Mouse (Mus musculus) forebrain, postnatal 0 days (tissue): ENCODE measurements around the gene Armc2. TPM values are rescaled to one million over a fixed set of nuclear protein-coding genes. Genes with fewer than 3 reads are reported as not detected.

Source experiments
- ATAC-seq: fragments of 200-750 bp; cut with Nextera tagmentation; 2 replicates; pipeline ENCODE4 v1.8.0; 2017; ENCODE audit warnings: mild to moderate bottlenecking, moderate library complexity
- DNase-seq: peaks from one replicate; pipeline ENCODE4 v3.0.0-alpha.2; 2015
- H3K27ac ChIP-seq: fragments of 300-500 bp; sonication (generic); 2 replicates; pipeline ENCODE4 v1.5.1; 2014; ENCODE audit warnings: low read depth, mild to moderate bottlenecking, antibody characterized with exemption, low read length, moderate library complexity, mixed read lengths
- H3K27me3 ChIP-seq: fragments of 300-500 bp; sonication (generic); 2 replicates; pipeline ENCODE4 v1.6.1; 2014; ENCODE audit warnings: mild to moderate bottlenecking, low read length, mixed read lengths; ENCODE audit not compliant: insufficient read depth
- H3K36me3 ChIP-seq: fragments of 300-500 bp; sonication (generic); 2 replicates; pipeline ENCODE4 v1.6.1; 2014; ENCODE audit warnings: mild to moderate bottlenecking, moderate library complexity; ENCODE audit not compliant: insufficient read depth
- H3K4me1 ChIP-seq: fragments of 300-500 bp; sonication (generic); 2 replicates; pipeline ENCODE4 v1.6.1; 2014; ENCODE audit warnings: antibody characterized with exemption; ENCODE audit not compliant: insufficient read depth
- H3K4me2 ChIP-seq: fragments of 300-500 bp; sonication (generic); 2 replicates; pipeline ENCODE4 v1.6.1; 2014; ENCODE audit warnings: low read depth, mild to moderate bottlenecking, moderate library complexity
- H3K4me3 ChIP-seq: fragments of 300-500 bp; sonication (generic); 2 replicates; pipeline ENCODE4 v1.5.1; 2014; ENCODE audit warnings: low read depth, low read length, mixed read lengths
- H3K9ac ChIP-seq: fragments of 300-500 bp; sonication (generic); 2 replicates; pipeline ENCODE4 v1.6.1; 2014; ENCODE audit warnings: mild to moderate bottlenecking
- H3K9me3 ChIP-seq: fragments of 300-500 bp; sonication (generic); 2 replicates; pipeline ENCODE4 v1.6.1; 2016; ENCODE audit warnings: low read length
- CTCF ChIP-seq: sonication (generic); IDR thresholded peaks from 2 replicates; pipeline ENCODE4 v1.5.1; 2016; ENCODE audit warnings: antibody characterized with exemption, control low read depth, low read depth
- WGBS: fragments of 180-500 bp; shearing (Covaris S2); extraction: QIAGEN DNeasy Blood & Tissue Kit; methylation state at CpG from one replicate; pipeline ENCODE4 v1.1.7; 2014; 5-methylcytosine and 5-hydroxymethylcytosine counted together
- polyA plus RNA-seq: library from polyadenylated mRNA; unstranded; fragments of >200 nt; fragmentation: Nextera tagmentation; extraction: Ambion mirVana; gene quantifications from 2 replicates; pipeline ENCODE4 v1.2.1, GENCODE M21; 2015
- total RNA-seq: library from RNA; depleted of rRNA; stranded (reverse); fragments of >200 nt; gene quantifications from 2 replicates; pipeline ENCODE4 v1.2.3, GENCODE M21; 2014

Gene Armc2
- total and polyA plus RNA-seq, 2 experiments from 2014 or later: 11.4 to 14.1 TPM

GRCm38 (mm10) chr10:42038571-42038970 is 20.3 kb upstream of the Armc2 start:
- DNase-seq: no peak

GRCm38 (mm10) chr10:42037301-42037870 is 19.1 kb upstream of the Armc2 start:
- Histone ChIP-seq H3K27ac (no peak overlapping the region), H3K9me3 (no peaks in the 10 kb centered on the region), H3K36me3 (no peaks in the 10 kb centered on the region), H3K9ac (no peak overlapping the region), H3K4me1 (no peaks in the 10 kb centered on the region), H3K4me2 (no peak overlapping the region), H3K4me3 (no peak overlapping the region), H3K27me3 (no peaks in the 10 kb centered on the region)
- no peak for TF ChIP-seq CTCF
- DNase-seq (no peak), ATAC-seq (no peak)
- WGBS: 41% methylated on average over 7 of the region's 7 CpGs

More at GRCm38 (mm10) chr10:42038571-42038970, 20.3 kb upstream of the Armc2 start:
- Histone ChIP-seq H3K27me3 (no peaks in the 10 kb centered on the region), H3K4me1 (peaks cover 9% of the 10 kb centered on the region; the same call in 1 of the 2 replicates), H3K9me3 (no peaks in the 10 kb centered on the region), H3K27ac (no peak overlapping the region), H3K36me3 (no peaks in the 10 kb centered on the region), H3K4me2 (no peak overlapping the region), H3K4me3 (no peak overlapping the region), H3K9ac (no peak overlapping the region)
- WGBS: 73% methylated on average over 10 of the region's 10 CpGs
- ATAC-seq: no peak
- TF ChIP-seq CTCF: no peak

DNA sequence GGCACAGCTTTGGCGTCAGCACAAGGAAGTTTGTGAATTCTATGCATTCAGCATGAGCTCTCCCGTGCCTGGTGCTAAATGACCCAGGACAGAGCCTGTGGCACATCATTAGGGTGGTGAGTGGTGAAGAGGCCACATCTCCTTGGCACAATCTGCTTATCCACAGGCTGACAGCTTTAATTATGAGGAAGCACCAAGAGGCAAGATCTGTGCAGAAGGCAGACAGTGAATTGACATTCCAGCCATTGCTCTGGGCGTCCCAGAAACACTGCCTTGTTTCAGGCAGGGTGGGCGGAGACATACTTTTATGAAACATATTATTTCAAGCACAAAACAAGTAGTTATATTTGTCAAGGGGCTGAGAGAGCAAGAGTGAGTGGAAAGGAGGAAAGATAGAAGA is 18.6 kb upstream of the Armc2 start:
- Histone ChIP-seq H3K4me2 (no peak overlapping the region), H3K4me3 (no peak overlapping the region), H3K4me1 (no peaks in the 10 kb centered on the region), H3K27me3 (no peaks in the 10 kb centered on the region), H3K9me3 (no peaks in the 10 kb centered on the region), H3K36me3 (no peaks in the 10 kb centered on the region), H3K9ac (no peak overlapping the region), H3K27ac (no peak overlapping the region)
- ATAC-seq: no peak
- no peak for DNase-seq
- WGBS: 47% methylated on average over 4 of the region's 4 CpGs
- TF ChIP-seq CTCF: no peak

DNA sequence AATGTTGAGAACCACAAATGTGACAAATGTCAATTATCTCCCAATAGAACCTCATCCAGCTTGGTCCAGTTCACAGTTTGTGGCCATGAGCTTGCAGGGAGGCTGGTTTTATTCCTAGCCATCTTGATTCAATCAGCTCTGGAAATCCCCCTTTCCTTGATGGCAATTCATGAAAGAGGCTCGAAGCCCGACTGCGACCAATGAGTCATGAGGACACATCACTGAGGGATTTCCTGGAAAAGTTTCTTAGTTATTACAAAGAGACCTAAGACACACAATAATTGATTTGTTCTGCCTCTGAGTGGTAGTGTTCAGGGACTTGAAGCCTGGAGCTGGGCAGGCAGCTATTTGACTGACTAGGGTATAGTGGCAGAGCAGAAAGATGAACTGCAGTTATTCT is 15.3 kb upstream of the Armc2 start:
- no peak overlapping the region for H3K4me3 ChIP-seq
- no peaks in the 10 kb centered on the region for H3K4me1 ChIP-seq
- no peaks in the 10 kb centered on the region for H3K36me3 ChIP-seq
- H3K27me3 ChIP-seq: no peaks in the 10 kb centered on the region
- no peak overlapping the region for H3K9ac ChIP-seq
- no peaks in the 10 kb centered on the region for H3K9me3 ChIP-seq
- no peak for TF ChIP-seq CTCF
- DNase-seq (no peak), ATAC-seq (no peak)
- H3K27ac ChIP-seq: no peak overlapping the region
- no peak overlapping the region for H3K4me2 ChIP-seq
- WGBS: 86% methylated on average over 3 of the region's 3 CpGs

- Histone ChIP-seq H3K27ac (no peak overlapping the region), H3K36me3 (no peaks in the 10 kb centered on the region), H3K9me3 (no peaks in the 10 kb centered on the region), H3K4me2 (peak overlapping the region; percentile 27; the same call in 1 of the 2 replicates), H3K4me3 (no peak overlapping the region), H3K4me1 (no peaks in the 10 kb centered on the region), H3K27me3 (no peaks in the 10 kb centered on the region), H3K9ac (no peak overlapping the region)
- WGBS: 24% methylated on average over 16 of the region's 16 CpGs
- TF ChIP-seq CTCF: peak; percentile 80
- DNase-seq: peak; percentile 64
- peak; percentile 54 for ATAC-seq
These were observed 12.8 kb upstream of the Armc2 start for GRCm38 (mm10) chr10:42031021-42031420.

DNA sequence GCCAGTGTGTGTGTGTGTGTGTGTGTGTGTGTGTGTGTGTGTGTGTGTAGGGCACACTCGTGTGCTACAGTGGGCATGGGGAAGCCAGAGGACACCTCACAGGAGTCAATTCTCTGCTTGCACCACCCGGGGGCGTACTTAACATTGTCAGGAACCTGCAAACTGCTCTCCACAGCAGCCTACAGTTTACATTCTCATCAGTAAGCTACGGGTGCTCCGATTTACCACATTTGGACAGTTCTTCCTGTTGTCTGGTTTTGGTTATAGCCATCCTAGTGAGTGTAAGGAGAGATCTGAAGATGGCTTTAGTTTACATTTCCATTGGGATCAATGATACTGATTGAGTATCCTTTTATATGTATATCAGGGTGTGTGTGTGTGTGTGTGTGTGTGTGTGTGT is 11.3 kb upstream of the Armc2 start:
- H3K4me2 ChIP-seq: no peak overlapping the region
- H3K27me3 ChIP-seq: no peaks in the 10 kb centered on the region
- WGBS: 78% methylated on average over 5 of the region's 5 CpGs
- no peak overlapping the region for H3K4me3 ChIP-seq
- no peak for ATAC-seq
- TF ChIP-seq CTCF: no peak
- no peaks in the 10 kb centered on the region for H3K4me1 ChIP-seq
- no peak for DNase-seq
- H3K27ac ChIP-seq: no peak overlapping the region
- no peaks in the 10 kb centered on the region for H3K9me3 ChIP-seq
- no peak overlapping the region for H3K9ac ChIP-seq
- no peaks in the 10 kb centered on the region for H3K36me3 ChIP-seq

DNA sequence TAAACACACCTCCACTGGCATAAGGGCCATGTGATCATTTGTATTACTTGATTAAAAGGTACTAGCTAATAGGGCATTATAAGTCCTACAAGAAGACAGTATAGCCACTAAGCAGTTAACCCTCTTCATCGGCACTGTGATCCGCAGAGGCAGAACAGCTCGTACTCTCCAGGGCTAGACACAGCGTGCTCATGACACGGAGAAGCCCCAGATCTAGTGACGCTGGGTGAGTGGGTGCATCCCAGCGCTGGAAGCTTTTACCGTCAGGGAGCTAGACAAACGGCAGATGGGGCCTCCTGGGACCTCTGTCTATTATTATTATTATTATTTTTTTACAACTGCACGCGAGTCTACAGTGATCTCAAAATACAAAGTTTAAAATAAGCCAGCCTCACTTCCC is 9.1 kb upstream of the Armc2 start:
- no peak overlapping the region for H3K9ac ChIP-seq
- WGBS: 78% methylated on average over 11 of the region's 11 CpGs
- H3K4me3 ChIP-seq: no peak overlapping the region
- ATAC-seq (no peak), DNase-seq (no peak)
- no peaks in the 10 kb centered on the region for H3K27me3 ChIP-seq
- H3K4me2 ChIP-seq: no peak overlapping the region
- H3K4me1 ChIP-seq: no peaks in the 10 kb centered on the region
- H3K36me3 ChIP-seq: no peaks in the 10 kb centered on the region
- no peak overlapping the region for H3K27ac ChIP-seq
- TF ChIP-seq CTCF: no peak
- no peaks in the 10 kb centered on the region for H3K9me3 ChIP-seq
